Mouse (Mus musculus) layer of hippocampus, adult 2 months (tissue): ENCODE results near the gene Dock9. TPM values are rescaled to one million over a fixed set of nuclear protein-coding genes. Genes with fewer than 3 reads are reported as not detected.

ENCODE experiments used
- DNase-seq, 2 experiments: peaks; one replicate each; pipeline ENCODE4 v3.0.0; 2022; ENCODE audit warnings: low spot score in 2 of 2
- H3K27ac ChIP-seq: fragments of 200-600 bp; 2 replicates; pipeline ENCODE4 v1.8.1; 2022
- H3K4me3 ChIP-seq: fragments of 200-600 bp; 2 replicates; pipeline ENCODE4 v1.8.1; 2022; ENCODE audit warnings: mild to moderate bottlenecking
- CTCF ChIP-seq: fragments of 200-600 bp; conservative IDR thresholded peaks from 2 replicates; pipeline ENCODE4 v1.8.1; 2022; ENCODE audit warnings: antibody characterized with exemption, mild to moderate bottlenecking, moderate library complexity
- total RNA-seq, 2 experiments: library from RNA; stranded (reverse); gene quantifications; 2 replicates each; pipeline ENCODE4 v1.2.3; 2021

The Dock9 gene
- total RNA-seq, 2 experiments from 2014 or later, result 217 to 222 TPM

DNA sequence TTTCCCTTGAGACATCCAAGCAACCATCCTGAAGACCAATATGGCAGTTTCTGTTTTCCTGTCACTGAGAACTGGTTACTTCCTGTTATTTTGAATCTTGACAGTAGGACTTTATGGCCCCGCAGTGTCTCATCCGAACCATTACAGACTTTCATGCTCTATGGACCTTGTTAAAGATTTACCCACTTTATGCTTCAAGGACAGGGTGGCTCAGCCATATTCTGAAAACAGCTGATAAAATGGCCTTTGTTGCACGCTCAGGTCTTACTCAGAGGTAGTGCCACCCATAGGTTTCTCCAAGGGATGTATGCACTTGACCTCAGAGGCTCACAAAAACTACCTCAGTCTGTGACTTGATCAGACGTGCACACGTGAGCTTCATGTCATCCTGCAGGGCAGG lies 224.2 kb downstream of the Dock9 start:
- H3K4me3 ChIP-seq, result no peak overlapping the region
- 0 out of 2 replicates have a peak overlapping the region, but pooled peaks have one; percentile 4 for H3K27ac ChIP-seq
- no peak for TF ChIP-seq CTCF
- DNase-seq, result no peak

DNA sequence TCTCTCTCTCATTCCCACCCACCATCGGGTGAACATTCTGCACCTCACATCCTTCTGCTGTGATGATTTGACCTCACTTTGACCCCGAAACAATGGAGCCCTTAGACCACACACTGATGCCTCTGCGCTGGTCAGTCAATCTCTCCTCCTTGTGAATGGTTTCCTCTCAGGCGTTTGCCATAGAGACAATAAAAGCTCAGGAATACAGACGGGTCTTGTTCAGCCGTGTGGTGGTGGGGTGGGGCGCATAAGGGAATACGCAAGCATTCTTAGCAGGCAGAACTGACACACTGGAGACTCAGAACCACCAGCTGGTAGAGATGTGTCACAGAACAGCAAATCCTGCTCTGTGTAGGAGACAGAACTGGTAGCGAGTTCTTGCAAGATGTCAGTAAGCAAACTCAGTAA lies 230.8 kb downstream of the Dock9 start:
- DNase-seq, result peak; percentile 47 to 84
- TF ChIP-seq CTCF, result no peak
- Histone ChIP-seq H3K27ac (peak overlapping the region; percentile 86), H3K4me3 (no peak overlapping the region)

DNA sequence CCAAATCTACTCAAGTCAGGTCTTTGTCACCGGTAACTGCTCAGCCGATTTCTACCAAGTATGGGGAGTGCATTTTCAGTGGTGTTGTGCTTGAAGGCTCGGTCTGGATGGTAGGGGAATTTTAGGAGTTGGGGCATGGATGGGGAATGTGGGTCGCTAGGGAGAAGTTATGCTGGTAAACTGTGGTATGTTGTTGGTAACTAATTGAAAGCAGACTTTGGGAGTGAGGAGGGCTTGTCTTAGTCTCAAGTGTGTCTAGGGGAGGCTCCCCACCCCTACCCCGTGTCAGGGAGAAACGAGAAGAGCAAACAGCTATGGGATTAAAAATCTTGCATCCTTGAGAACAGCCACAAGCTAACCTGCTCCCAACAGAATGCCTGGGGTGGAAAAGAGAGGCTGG lies 231.7 kb downstream of the Dock9 start:
- no peak for DNase-seq
- Histone ChIP-seq H3K27ac (peak overlapping the region; percentile 83), H3K4me3 (no peak overlapping the region)
- TF ChIP-seq CTCF, result no peak

DNA sequence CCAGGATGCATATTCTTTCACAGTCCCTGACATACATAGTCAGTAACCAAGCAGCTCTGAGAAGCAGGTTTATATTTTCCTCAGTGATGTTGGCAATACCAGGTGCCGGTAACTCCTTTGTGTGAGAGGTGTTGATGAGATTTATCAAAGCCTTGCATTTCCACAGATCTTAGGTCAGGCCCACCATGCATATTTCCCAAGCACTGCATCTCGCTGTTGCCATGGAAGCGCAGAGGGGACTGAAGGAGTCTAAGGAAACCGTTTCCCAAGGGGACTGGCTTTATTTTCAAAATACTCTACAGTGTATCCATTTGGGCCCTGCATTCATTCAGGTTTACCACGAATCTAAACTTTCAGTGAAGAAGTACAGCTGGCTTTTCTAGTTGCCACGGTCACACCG lies 233.0 kb downstream of the Dock9 start:
- no peak for TF ChIP-seq CTCF
- Histone ChIP-seq H3K27ac (peak overlapping the region; percentile 83; the same call in 1 of the 2 replicates), H3K4me3 (no peak overlapping the region)
- no peak for DNase-seq

DNA sequence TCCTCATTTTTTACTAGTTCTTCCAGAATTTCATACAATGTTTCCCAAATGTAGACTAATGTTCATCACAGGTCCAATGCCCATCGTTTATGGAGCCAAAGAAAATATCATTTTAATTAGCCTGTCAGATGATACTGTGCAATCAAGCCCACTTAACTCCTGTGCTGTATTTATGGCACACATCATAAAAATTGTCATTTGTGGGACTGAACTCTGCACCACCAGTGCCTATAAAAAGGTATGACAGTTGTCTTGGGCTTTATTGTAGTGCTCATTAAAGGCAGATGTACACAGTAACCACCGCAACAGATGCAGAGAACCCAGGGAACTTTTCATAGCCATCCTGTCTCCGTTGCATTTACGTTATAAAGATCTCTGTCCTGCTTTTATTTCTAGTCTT lies 233.7 kb downstream of the Dock9 start:
- no peak for DNase-seq
- peak overlapping the region; percentile 83; the same call in 1 of the 2 replicates for H3K27ac ChIP-seq
- H3K4me3 ChIP-seq, result no peak overlapping the region
- TF ChIP-seq CTCF, result no peak

DNA sequence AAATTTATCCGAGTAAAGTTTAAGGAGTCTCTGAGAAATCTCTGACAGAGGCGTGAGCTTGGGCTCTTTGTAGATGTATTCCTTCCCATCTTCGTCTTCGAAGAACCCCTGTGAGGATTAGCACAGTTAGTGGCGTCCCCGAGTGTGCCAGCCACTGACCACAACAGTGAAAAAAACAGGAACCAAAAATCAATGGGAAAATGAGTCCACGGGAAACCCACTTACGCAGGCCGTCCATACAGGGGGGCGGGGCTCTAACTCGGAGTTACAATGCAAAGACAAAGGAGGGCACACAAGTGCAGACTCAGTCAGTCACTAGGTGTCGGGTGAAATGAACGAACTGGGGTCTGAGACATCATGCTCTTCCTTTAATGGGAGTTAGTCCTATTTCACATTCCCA lies 238.6 kb downstream of the Dock9 start:
- Histone ChIP-seq H3K27ac (no peak overlapping the region), H3K4me3 (no peak overlapping the region)
- no peak for DNase-seq
- no peak for TF ChIP-seq CTCF

DNA sequence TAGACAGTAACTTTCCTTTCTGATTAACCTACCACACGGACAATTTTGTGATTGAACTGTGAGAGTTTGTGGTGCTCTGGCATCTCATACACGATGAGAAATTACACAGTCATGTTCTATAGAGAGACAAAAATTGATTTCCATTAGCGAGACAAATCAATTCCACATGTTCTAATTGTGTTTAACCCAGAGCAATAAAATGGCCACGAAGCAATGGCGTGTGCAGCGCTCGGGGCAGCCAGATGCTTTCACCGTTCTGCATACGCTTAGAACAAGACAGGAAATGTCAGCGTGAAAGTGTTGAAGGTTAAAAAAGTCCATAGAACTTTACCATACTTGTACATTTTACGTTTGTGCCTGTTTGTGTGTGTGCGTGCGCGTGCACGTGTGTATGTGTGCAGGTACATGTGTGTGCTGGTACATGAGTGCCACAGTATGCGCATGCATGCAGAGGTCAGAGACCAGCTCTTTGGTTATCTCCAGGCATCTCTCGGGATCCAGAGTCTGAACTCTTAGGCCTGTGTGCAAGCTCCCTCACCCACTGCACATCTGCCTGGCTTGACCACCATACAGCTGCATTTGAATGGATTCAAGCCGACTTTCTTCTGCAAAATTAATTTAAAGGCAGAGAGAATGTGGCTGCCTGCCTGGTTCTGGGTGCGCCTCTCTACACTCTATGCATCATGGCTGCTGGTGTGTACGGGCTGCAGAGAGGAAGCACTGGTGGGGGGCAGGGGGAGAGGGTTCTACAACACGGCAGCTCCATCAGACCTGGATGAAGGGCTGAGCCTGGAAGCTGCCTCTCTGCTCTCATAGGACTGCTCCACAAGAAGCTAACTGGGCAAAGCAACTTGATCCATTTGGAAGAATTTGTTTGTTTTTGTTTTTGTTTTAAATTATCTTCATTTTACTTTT lies 241.0 kb downstream of the Dock9 start:
- TF ChIP-seq CTCF, result no peak
- H3K4me3 ChIP-seq, result no peak overlapping the region
- DNase-seq, result no peak

DNA sequence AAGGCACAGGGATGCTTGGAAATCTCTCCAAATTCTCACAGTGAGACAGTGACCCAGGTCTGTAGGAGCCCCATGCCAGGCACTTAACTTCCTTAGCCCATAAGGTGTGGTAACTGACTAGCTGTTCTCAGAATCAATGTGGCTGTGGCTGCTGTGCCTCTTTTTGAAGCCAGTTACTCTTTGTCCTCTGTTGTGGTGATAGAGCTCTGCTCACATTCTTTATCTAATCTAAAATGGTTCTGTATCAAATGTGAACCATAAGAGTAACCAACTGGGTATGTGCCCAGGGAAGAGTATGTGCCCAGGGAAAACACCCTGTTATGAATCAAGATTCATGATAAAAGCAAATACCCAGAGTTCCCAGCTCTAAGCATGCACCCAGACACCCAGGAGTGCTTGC lies 243.9 kb downstream of the Dock9 start:
- no peak for TF ChIP-seq CTCF
- H3K27ac ChIP-seq, result no peak overlapping the region
- DNase-seq, result no peak
- H3K4me3 ChIP-seq, result no peak overlapping the region

More for the DNA sequence above, 241.0 kb downstream of the Dock9 start:
- no peak overlapping the region for H3K27ac ChIP-seq

DNA sequence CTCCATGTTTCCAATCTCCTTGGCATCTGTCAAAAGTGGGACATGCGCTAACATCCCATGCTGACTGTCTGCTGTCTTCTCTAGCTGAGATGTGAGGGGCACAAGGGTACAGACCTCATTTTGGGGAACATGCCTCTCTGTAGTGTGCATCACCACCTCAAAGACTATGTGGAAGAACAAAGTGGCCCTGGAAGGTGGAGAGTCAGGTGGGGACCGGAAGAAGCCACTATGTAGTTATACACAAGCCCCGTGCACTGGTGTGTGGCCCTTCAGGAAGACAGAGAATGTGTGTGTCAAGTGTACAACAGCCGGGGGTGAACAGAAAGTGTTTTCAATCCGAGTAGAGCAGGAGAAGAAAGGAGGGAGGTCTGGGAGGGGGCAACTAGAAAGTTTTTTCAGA lies 245.1 kb downstream of the Dock9 start:
- H3K4me3 ChIP-seq, result no peak overlapping the region
- no peak overlapping the region for H3K27ac ChIP-seq
- TF ChIP-seq CTCF, result no peak
- no peak for DNase-seq

DNA sequence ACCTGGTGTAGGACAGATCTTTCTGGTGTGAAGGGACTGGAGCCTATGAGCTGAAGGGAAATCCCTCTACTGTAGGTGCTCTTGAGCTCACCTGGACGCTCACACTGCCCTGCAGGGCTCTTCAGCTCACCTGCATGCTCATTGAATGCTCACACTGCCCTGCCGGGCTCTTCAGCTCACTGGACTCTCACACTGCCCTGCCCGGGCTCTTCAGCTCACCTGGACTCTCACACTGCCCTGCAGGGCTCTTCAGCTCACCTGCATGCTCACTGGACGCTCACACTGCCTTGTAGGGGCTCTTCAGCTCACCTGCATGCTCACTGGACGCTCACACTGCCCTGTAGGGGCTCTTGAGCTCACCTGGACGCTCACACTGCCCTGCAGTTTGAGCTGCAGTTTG lies 247.8 kb downstream of the Dock9 start:
- TF ChIP-seq CTCF, result no peak
- no peak overlapping the region for H3K27ac ChIP-seq
- no peak for DNase-seq
- H3K4me3 ChIP-seq, result no peak overlapping the region

DNA sequence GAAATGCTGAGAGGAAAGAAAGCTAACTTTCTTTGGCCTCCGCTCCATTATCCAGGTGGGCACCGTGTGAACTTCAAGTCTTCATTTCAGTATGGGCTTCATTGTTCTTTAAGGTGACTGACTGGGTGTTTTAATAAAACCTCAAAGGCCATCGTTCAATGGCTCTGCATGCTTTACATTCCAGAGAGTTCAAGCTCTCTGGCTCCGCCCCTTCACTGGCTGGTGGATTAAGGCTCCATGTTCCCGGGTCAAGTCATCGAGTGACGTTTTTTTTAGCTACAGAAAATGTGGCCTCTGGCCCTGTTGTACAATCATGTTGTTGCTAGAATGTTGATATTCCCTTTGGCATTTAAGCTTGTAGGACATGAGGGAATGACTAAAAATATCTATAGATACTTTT lies 249.9 kb downstream of the Dock9 start:
- Histone ChIP-seq H3K27ac (no peak overlapping the region), H3K4me3 (no peak overlapping the region)
- DNase-seq, result no peak
- no peak for TF ChIP-seq CTCF

DNA sequence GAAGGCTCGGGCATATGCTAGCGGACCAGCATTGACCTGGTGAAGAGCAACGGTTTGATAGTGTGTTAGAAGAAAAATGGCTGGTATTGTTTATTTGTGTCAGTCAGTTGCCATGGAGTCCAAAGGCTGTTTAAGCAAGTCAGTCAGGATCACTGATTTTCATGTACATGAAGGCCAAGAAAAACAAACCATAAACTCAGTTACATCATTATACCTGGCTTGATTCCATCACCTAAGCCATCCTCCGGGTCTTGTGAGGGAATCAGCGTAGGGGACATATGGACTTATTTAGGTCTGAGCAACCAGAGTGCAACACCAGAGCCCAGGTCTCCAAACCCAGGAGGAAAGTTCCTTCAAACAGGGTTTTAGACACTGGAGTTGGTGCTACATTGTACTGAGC lies 251.0 kb downstream of the Dock9 start:
- no peak overlapping the region for H3K4me3 ChIP-seq
- TF ChIP-seq CTCF, result no peak
- H3K27ac ChIP-seq, result no peak overlapping the region
- no peak for DNase-seq

DNA sequence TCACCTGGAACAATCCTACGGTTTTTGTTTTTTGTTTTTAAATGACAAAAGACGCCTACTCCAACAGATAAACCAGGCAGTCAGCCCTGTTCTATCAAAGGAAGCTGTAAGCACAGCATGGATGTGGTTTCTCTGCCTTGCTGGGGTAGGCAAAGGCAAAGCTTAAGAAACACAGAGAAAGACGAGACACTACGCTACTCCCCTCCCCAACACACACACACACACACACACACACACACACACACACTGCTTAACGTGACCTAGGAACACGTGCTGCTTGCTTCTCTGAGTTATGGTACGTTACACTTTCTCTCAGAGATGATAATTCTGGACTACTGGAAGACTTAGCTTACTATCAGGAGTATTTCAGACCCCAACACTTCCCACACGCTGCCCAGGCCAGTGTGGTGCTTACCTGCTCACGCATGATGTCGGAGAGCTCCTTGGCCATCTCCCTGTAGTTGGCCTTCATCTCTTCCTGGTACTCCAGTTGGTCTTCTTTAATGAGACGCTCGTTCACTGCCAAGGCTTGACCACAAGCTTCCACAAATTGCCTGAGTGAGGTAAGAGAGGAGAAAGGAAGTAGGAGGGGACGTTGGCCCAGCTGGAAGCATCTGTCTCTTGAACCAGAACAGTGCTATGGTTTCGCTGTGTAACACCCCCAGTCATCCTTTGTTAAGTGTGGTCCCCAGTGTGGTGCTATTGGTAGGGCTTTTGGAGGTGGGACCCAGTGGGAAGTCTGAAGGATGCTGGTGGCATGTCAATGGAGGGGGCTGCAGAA lies 251.9 kb downstream of the Dock9 start:
- no peak overlapping the region for H3K4me3 ChIP-seq
- no peak overlapping the region for H3K27ac ChIP-seq
- TF ChIP-seq CTCF, result no peak
- DNase-seq, result no peak
